Mouse (Mus musculus) spleen, adult 2 months (tissue): Measurements from ENCODE around the gene Rbp1. TPM values are rescaled to one million over a fixed set of nuclear protein-coding genes. Genes with fewer than 3 reads are reported as not detected.

Source experiments
- DNase-seq, 2 experiments: peaks; one replicate each; pipeline versions ENCODE4 v3.0.0 to v3.0.0-alpha.2; 2012 to 2021; ENCODE audit warnings: low spot score in 2 of 2, low read depth in 1 of 2
- H3K27ac ChIP-seq: fragments of 200-500 bp; 2 replicates; pipeline ENCODE4 v1.5.1; 2012; ENCODE audit warnings: low read length, inconsistent platforms; ENCODE audit not compliant: insufficient read depth
- H3K27me3 ChIP-seq: fragments of 200-500 bp; 2 replicates; pipeline ENCODE4 v1.6.1; 2012; ENCODE audit warnings: mild to moderate bottlenecking, moderate library complexity, low read length, inconsistent platforms; ENCODE audit not compliant: control insufficient read depth, insufficient read depth
- H3K36me3 ChIP-seq: fragments of 200-500 bp; 2 replicates; pipeline ENCODE4 v1.6.1; 2012; ENCODE audit warnings: mild to moderate bottlenecking, low read length, inconsistent platforms; ENCODE audit not compliant: control insufficient read depth, insufficient read depth
- H3K4me1 ChIP-seq: fragments of 200-500 bp; 2 replicates; pipeline ENCODE4 v1.6.1; 2011; ENCODE audit warnings: inconsistent platforms; ENCODE audit not compliant: control insufficient read depth, insufficient read depth, insufficient read length
- H3K4me3 ChIP-seq: fragments of 200-500 bp; 2 replicates; pipeline ENCODE4 v1.5.1; 2011; ENCODE audit warnings: mild to moderate bottlenecking, inconsistent platforms; ENCODE audit not compliant: insufficient read depth, insufficient read length; ENCODE audit errors: extremely low read depth
- CTCF ChIP-seq: fragments of 200-500 bp; IDR thresholded peaks from 2 replicates; pipeline ENCODE4 v1.5.1; 2011; ENCODE audit warnings: mild to moderate bottlenecking, inconsistent platforms; ENCODE audit not compliant: insufficient read depth, insufficient read length, insufficient replicate concordance; ENCODE audit errors: extremely low read depth
- POLR2A ChIP-seq: fragments of 200-500 bp; IDR thresholded peaks from 2 replicates; pipeline ENCODE4 v1.6.1; 2011; ENCODE audit warnings: low read depth, low read length, inconsistent platforms
- WGBS: fragments of 180-500 bp; shearing (Covaris S2); methylation state at CpG from one replicate; pipeline ENCODE4 v1.1.7; 2018; 5-methylcytosine and 5-hydroxymethylcytosine counted together
- polyA plus RNA-seq: library from polyadenylated mRNA; depleted of rRNA; stranded (reverse); fragments of >200 nt; gene quantifications from 2 replicates; pipeline ENCODE4 v1.2.3, GENCODE M21; 2012

The Rbp1 gene
- polyA plus RNA-seq, 1 experiment = 0.72 TPM

- H3K27me3 ChIP-seq = no peaks in the 10 kb centered on the region
- DNase-seq = no peak
- WGBS = 86% methylated on average over 10 of the region's 10 CpGs
- H3K27ac ChIP-seq = no peak overlapping the region
- no peaks in the 10 kb centered on the region for H3K4me1 ChIP-seq
- no peaks in the 10 kb centered on the region for H3K36me3 ChIP-seq
- TF ChIP-seq POLR2A = no peak
- no peak for TF ChIP-seq CTCF
- no peak overlapping the region for H3K4me3 ChIP-seq
Observed at GRCm38 (mm10) chr9:98387741-98388632, 34.8 kb upstream of the Rbp1 start.

- WGBS = 92% methylated on average over 5 of the region's 5 CpGs
- H3K27ac ChIP-seq = no peak overlapping the region
- H3K36me3 ChIP-seq = no peaks in the 10 kb centered on the region
- TF ChIP-seq POLR2A = no peak
- TF ChIP-seq CTCF = no peak
- no peaks in the 10 kb centered on the region for H3K4me1 ChIP-seq
- H3K4me3 ChIP-seq = no peak overlapping the region
- DNase-seq = no peak
- no peaks in the 10 kb centered on the region for H3K27me3 ChIP-seq
Observed at GRCm38 (mm10) chr9:98388633-98388965, 34.2 kb upstream of the Rbp1 start.

- Histone ChIP-seq H3K27me3 (no peaks in the 10 kb centered on the region), H3K4me1 (no peaks in the 10 kb centered on the region), H3K27ac (no peak overlapping the region), H3K4me3 (no peak overlapping the region), H3K36me3 (no peaks in the 10 kb centered on the region)
- TF ChIP-seq CTCF = no peak
- no peak for TF ChIP-seq POLR2A
- 94% methylated on average over 4 of the region's 4 CpGs for WGBS
- no peak for DNase-seq
Observed at GRCm38 (mm10) chr9:98393496-98393895, 29.3 kb upstream of the Rbp1 start.

- H3K27me3 ChIP-seq = no peaks in the 10 kb centered on the region
- H3K27ac ChIP-seq = no peak overlapping the region
- H3K4me1 ChIP-seq = no peaks in the 10 kb centered on the region
- no peaks in the 10 kb centered on the region for H3K36me3 ChIP-seq
- DNase-seq = no peak
- TF ChIP-seq POLR2A (no peak), CTCF (no peak)
- no peak overlapping the region for H3K4me3 ChIP-seq
- WGBS = 92% methylated on average over 6 of the region's 6 CpGs
Observed at GRCm38 (mm10) chr9:98397211-98397610, 25.6 kb upstream of the Rbp1 start.

- Histone ChIP-seq H3K36me3 (no peaks in the 10 kb centered on the region), H3K27ac (no peak overlapping the region)
- TF ChIP-seq POLR2A (no peak), CTCF (no peak)
Observed at GRCm38 (mm10) chr9:98397866-98398265, 24.9 kb upstream of the Rbp1 start.

GRCm38 (mm10) chr9:98400185-98400894 lies 22.4 kb upstream of the Rbp1 start:
- 92% methylated on average over 13 of the region's 13 CpGs for WGBS

More at GRCm38 (mm10) chr9:98397866-98398265, 24.9 kb upstream of the Rbp1 start:
- no peaks in the 10 kb centered on the region for H3K4me1 ChIP-seq
- DNase-seq = no peak
- no peaks in the 10 kb centered on the region for H3K27me3 ChIP-seq
- WGBS = 86% methylated on average over 3 of the region's 3 CpGs
- no peak overlapping the region for H3K4me3 ChIP-seq

More at GRCm38 (mm10) chr9:98400185-98400894, 22.4 kb upstream of the Rbp1 start:
- TF ChIP-seq CTCF (no peak), POLR2A (no peak)
- DNase-seq = no peak
- Histone ChIP-seq H3K27me3 (no peaks in the 10 kb centered on the region), H3K36me3 (no peaks in the 10 kb centered on the region), H3K4me1 (no peaks in the 10 kb centered on the region), H3K27ac (no peak overlapping the region), H3K4me3 (no peak overlapping the region)
